Mouse (Mus musculus): ENCODE results near the gene Atxn7l3. TPM values are rescaled to one million over a fixed set of nuclear protein-coding genes. Genes with fewer than 3 reads are reported as not detected.
A peak's percentile ranks its signal among the peaks of the same experiment; 100 is the strongest.

Gene Atxn7l3
- polyA plus RNA-seq, 1 experiment from 2014 or later, result 14.9 TPM

GRCm38 (mm10) chr11:102312586-102312985 is 16.2 kb upstream of the Atxn7l3 start:
- Histone ChIP-seq H3K79me2 (ENCODE audit: inconsistent target) (peaks cover 19% of the 10 kb centered on the region), H3K4me3 (ENCODE audit: inconsistent target) (no peak overlapping the region), H3K27ac (no peak overlapping the region), H3K36me3 (ENCODE audit: inconsistent target) (peaks cover 34% of the 10 kb centered on the region)
- 93% methylated on average over 5 of the region's 6 CpGs for WGBS (ENCODE audit: missing documents)

GRCm38 (mm10) chr11:102311966-102312365 is 15.5 kb upstream of the Atxn7l3 start:
- H3K79me2 ChIP-seq (ENCODE audit: inconsistent target), result peaks cover 19% of the 10 kb centered on the region
- peaks cover 40% of the 10 kb centered on the region for H3K36me3 ChIP-seq (ENCODE audit: inconsistent target)
- H3K27ac ChIP-seq, result no peak overlapping the region
- H3K4me3 ChIP-seq (ENCODE audit: inconsistent target), result no peak overlapping the region
- 87% methylated on average over 4 of the region's 4 CpGs for WGBS (ENCODE audit: missing documents)

GRCm38 (mm10) chr11:102310768-102311695 is 14.6 kb upstream of the Atxn7l3 start:
- peaks cover 49% of the 10 kb centered on the region for H3K36me3 ChIP-seq (ENCODE audit: inconsistent target)
- H3K27ac ChIP-seq, result no peak overlapping the region
- WGBS (ENCODE audit: missing documents), result 85% methylated on average over 32 of the region's 38 CpGs
- no peak overlapping the region for H3K4me3 ChIP-seq (ENCODE audit: inconsistent target)
- H3K79me2 ChIP-seq (ENCODE audit: inconsistent target), result peaks cover 14% of the 10 kb centered on the region

- WGBS (ENCODE audit: missing documents), result 80% methylated on average over 13 of the region's 22 CpGs
- Histone ChIP-seq H3K36me3 (ENCODE audit: inconsistent target) (peaks cover 48% of the 10 kb centered on the region), H3K79me2 (ENCODE audit: inconsistent target) (peaks cover 4% of the 10 kb centered on the region), H3K27ac (no peak overlapping the region), H3K4me3 (ENCODE audit: inconsistent target) (peak overlapping the region; percentile 41)
These were observed 13.6 kb upstream of the Atxn7l3 start for GRCm38 (mm10) chr11:102309821-102310617.

GRCm38 (mm10) chr11:102308979-102309378 is 12.5 kb upstream of the Atxn7l3 start:
- Histone ChIP-seq H3K36me3 (ENCODE audit: inconsistent target) (peaks cover 38% of the 10 kb centered on the region), H3K27ac (peak overlapping the region; percentile 28), H3K79me2 (ENCODE audit: inconsistent target) (no peaks in the 10 kb centered on the region; the same call in 1 of the 2 replicates), H3K4me3 (ENCODE audit: inconsistent target) (peak overlapping the region; percentile 41)
- WGBS (ENCODE audit: missing documents), result under 1% methylated on average over 27 of the region's 27 CpGs

- Histone ChIP-seq H3K79me2 (ENCODE audit: inconsistent target) (no peaks in the 10 kb centered on the region), H3K27ac (no peak overlapping the region), H3K36me3 (ENCODE audit: inconsistent target) (peaks cover 29% of the 10 kb centered on the region), H3K4me3 (ENCODE audit: inconsistent target) (no peak overlapping the region)
- 80% methylated on average over 5 of the region's 9 CpGs for WGBS (ENCODE audit: missing documents)
These were observed 11.7 kb upstream of the Atxn7l3 start for GRCm38 (mm10) chr11:102308104-102308503.

- Histone ChIP-seq H3K36me3 (ENCODE audit: inconsistent target) (peaks cover 23% of the 10 kb centered on the region), H3K4me3 (ENCODE audit: inconsistent target) (no peak overlapping the region), H3K79me2 (ENCODE audit: inconsistent target) (no peaks in the 10 kb centered on the region), H3K27ac (no peak overlapping the region)
- WGBS (ENCODE audit: missing documents), result 68% methylated on average over 3 of the region's 3 CpGs
These were observed 8.9 kb upstream of the Atxn7l3 start for GRCm38 (mm10) chr11:102305359-102305758.

- no peak overlapping the region for H3K4me3 ChIP-seq (ENCODE audit: inconsistent target)
- no peak overlapping the region for H3K27ac ChIP-seq
- H3K79me2 ChIP-seq (ENCODE audit: inconsistent target), result no peaks in the 10 kb centered on the region
- H3K36me3 ChIP-seq (ENCODE audit: inconsistent target), result peaks cover 23% of the 10 kb centered on the region
- 88% methylated on average over 2 of the region's 2 CpGs for WGBS (ENCODE audit: missing documents)
These were observed 7.7 kb upstream of the Atxn7l3 start for GRCm38 (mm10) chr11:102304141-102304540.

GRCm38 (mm10) chr11:102299839-102300238 is 3.4 kb upstream of the Atxn7l3 start:
- no peak overlapping the region for H3K4me3 ChIP-seq (ENCODE audit: inconsistent target)
- peaks cover 10% of the 10 kb centered on the region for H3K79me2 ChIP-seq (ENCODE audit: inconsistent target)
- no peaks in the 10 kb centered on the region for H3K36me3 ChIP-seq (ENCODE audit: inconsistent target)
- 13% methylated on average over 1 of the region's 1 CpGs for WGBS (ENCODE audit: missing documents)
- H3K27ac ChIP-seq, result no peak overlapping the region

- WGBS (ENCODE audit: missing documents), result 21% methylated on average over 27 of the region's 27 CpGs
- Histone ChIP-seq H3K36me3 (ENCODE audit: inconsistent target) (peaks cover 15% of the 10 kb centered on the region; the same call in 1 of the 2 replicates), H3K4me3 (ENCODE audit: inconsistent target) (peak overlapping the region; percentile 76), H3K27ac (peak overlapping the region; percentile 83), H3K79me2 (ENCODE audit: inconsistent target) (peaks cover 26% of the 10 kb centered on the region)
These were observed 1.4 kb upstream of the Atxn7l3 start for GRCm38 (mm10) chr11:102297577-102298556.

- peaks cover 26% of the 10 kb centered on the region for H3K79me2 ChIP-seq (ENCODE audit: inconsistent target)
- H3K4me3 ChIP-seq (ENCODE audit: inconsistent target), result peak overlapping the region; percentile 73
- H3K36me3 ChIP-seq (ENCODE audit: inconsistent target), result peaks cover 36% of the 10 kb centered on the region
- 2% methylated on average over 45 of the region's 73 CpGs for WGBS (ENCODE audit: missing documents)
- H3K27ac ChIP-seq, result peak overlapping the region; percentile 84
These were observed 596 bp downstream of the Atxn7l3 start for GRCm38 (mm10) chr11:102295598-102296471.

- peak overlapping the region; percentile 73 for H3K4me3 ChIP-seq (ENCODE audit: inconsistent target)
- peaks cover 38% of the 10 kb centered on the region for H3K36me3 ChIP-seq (ENCODE audit: inconsistent target)
- peak overlapping the region; percentile 84 for H3K27ac ChIP-seq
- H3K79me2 ChIP-seq (ENCODE audit: inconsistent target), result peaks cover 26% of the 10 kb centered on the region
- 84% methylated on average over 12 of the region's 12 CpGs for WGBS (ENCODE audit: missing documents)
These were observed 1.4 kb downstream of the Atxn7l3 start for GRCm38 (mm10) chr11:102294887-102295597.

GRCm38 (mm10) chr11:102294416-102294815 is 2.0 kb downstream of the Atxn7l3 start:
- H3K27ac ChIP-seq, result no peak overlapping the region
- peaks cover 26% of the 10 kb centered on the region for H3K79me2 ChIP-seq (ENCODE audit: inconsistent target)
- WGBS (ENCODE audit: missing documents), result 85% methylated on average over 5 of the region's 5 CpGs
- H3K4me3 ChIP-seq (ENCODE audit: inconsistent target), result no peak overlapping the region
- H3K36me3 ChIP-seq (ENCODE audit: inconsistent target), result peaks cover 38% of the 10 kb centered on the region

All from macrophage (primary cell).